Mouse (Mus musculus) thymus, adult 2 months (tissue): ENCODE measurements around the gene Rptor.
A peak's percentile ranks its signal among the peaks of the same experiment; 100 is the strongest.

Experiments used
- CTCF ChIP-seq: fragments of 200-500 bp; IDR thresholded peaks from 2 replicates; pipeline ENCODE4 v1.5.1; 2012; ENCODE audit warnings: mild to moderate bottlenecking, control low read depth, low read length, moderate library complexity, borderline replicate concordance; ENCODE audit not compliant: control insufficient read depth, poor library complexity, insufficient read depth; ENCODE audit errors: extremely low read depth
- POLR2A ChIP-seq: fragments of 200-500 bp; IDR thresholded peaks from 2 replicates; pipeline ENCODE4 v1.6.1; 2012; ENCODE audit warnings: mild to moderate bottlenecking, low read length, control low read depth, moderate library complexity; ENCODE audit not compliant: control insufficient read depth, poor library complexity, insufficient read depth; ENCODE audit errors: extremely low read depth

GRCm38 (mm10) chr11:119913291-119913934 lies 310.7 kb downstream of the Rptor start, which contains the start of gene Chmp6:
- TF ChIP-seq CTCF (no peak), POLR2A (0 out of 2 replicates have a peak, but pooled peaks have one; percentile 19)
